Mouse (Mus musculus): ENCODE measurements around the gene Pld5. TPM values are rescaled to one million over a fixed set of nuclear protein-coding genes. Genes with fewer than 3 reads are reported as not detected.

Pld5 gene
- 1 to 10 TPM; 7.3 to 7.4 TPM for total RNA-seq (2021)
- long read RNA-seq, experiment 1, transcript Pld5-203 (10 exons, 1,861 nt), result major isoform, 10 of 16 reads
- long read RNA-seq, experiment 1, partial matches to known transcripts, result 1 of 16 reads
- long read RNA-seq, experiment 1, other reads (novel, unspliced or antisense), result 3 of 16 reads
- long read RNA-seq, experiment 2, transcript Pld5-203 (10 exons, 1,861 nt), result major isoform, 6 of 12 reads
- long read RNA-seq, experiment 2, partial matches to known transcripts, result 0 of 12 reads
- long read RNA-seq, experiment 2, other reads (novel, unspliced or antisense), result 5 of 12 reads

GRCm38 (mm10) chr1:176274667-176275610, at the start of gene Pld5:
Gene Pld5 (minus strand): TSS chr1:176275312.
- DNase-seq, result peak; percentile 26

DNA sequence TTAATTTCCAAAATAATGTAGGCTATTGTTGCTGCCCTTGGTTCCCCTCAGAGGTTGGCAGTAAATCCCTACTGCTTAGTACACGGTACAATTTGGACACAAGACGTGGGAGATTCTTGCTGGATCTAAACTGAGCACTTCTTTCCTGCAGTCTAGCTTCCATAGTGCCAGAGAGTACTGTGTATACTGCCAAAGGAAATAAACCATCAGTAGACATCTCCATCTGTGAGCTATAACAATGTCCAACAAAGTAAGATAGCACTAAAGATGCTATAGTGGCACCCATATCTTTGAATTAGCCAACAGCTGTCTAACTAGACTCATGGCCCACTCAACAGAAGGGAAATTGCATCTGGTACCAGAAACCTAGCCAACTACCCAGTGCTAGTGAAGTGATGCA, 40.0 kb upstream of the Pld5 start:
- no peak for DNase-seq

GRCm38 (mm10) chr1:176310174-176310573, 35.1 kb upstream of the Pld5 start:
- DNase-seq, result no peak

GRCm38 (mm10) chr1:176289396-176289795, 14.3 kb upstream of the Pld5 start:
- DNase-seq, result no peak

DNA sequence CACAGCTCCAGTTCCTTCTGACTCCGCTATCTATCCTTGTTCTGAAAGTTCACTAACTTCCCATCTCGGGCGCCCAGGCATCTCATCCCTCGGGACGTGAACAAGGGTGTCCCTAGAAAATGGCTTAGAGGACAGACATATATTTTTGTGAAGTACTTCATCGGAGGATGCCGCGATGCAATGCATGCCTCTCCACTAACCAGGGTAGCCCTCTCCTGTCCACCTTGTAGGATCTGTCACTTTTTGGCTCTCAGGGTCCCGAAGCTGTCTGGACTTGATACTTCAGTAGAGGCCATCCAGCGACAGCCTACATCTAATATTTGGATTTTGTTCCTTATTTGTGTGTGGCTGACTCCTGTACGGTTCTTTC, 484 bp upstream of the Pld5 start:
- DNase-seq, result no peak

DNA sequence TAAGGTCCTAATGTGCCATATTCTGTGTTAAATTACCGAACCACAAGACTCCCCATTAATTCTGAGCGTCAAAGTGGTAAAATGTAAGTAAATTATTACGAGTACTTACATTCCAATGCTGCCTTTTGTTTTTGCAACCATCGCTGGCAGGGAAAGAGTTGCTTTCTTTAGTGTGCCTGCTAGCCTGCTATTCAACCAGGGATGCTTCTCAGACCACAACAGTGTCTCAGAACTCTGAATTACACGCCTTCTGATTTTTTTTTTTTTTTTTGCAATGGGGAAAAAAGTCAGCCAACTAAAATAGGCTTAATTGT, 26.4 kb downstream of the Pld5 start:
- no peak for DNase-seq

DNA sequence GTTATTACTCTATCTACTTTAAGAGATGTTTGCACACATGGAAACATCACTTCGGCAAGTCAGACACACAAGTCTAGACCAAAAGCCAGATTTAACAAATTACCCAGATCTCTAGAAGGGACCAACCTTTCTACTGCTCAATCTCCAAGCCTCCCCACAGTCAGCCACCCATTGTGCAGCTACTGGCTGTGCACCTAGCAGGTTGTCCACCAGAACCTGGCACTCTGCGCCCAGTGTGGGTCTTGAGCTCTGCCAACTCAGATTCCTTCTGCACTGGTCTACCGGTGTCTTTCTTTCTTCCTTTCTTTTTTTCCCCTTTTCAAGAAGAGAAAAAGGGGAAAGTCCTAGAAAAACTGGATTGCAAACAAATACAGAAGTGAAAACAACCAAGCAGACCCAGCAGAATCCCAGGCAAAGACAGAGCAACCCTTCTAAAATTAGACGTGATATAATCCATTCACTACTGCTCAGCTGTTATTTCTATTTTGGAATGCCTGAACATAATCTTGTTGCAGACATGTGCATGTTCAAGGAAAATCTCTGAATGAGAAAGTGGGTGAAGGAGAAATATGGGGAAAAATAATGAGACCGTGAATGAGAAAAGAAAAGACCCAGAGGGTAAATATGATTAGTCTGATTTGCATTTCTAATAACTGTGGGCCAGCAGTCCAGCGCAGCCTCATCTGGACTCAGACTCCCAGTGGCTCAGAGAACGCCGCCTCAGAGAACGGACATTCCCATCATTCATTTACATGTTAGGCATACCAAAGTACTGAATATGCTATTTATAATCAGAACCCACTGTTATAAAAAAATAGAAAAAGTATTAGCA, 27.0 kb downstream of the Pld5 start:
- no peak for DNase-seq

GRCm38 (mm10) chr1:176239199-176239598, 35.9 kb downstream of the Pld5 start:
- no peak for DNase-seq

DNA sequence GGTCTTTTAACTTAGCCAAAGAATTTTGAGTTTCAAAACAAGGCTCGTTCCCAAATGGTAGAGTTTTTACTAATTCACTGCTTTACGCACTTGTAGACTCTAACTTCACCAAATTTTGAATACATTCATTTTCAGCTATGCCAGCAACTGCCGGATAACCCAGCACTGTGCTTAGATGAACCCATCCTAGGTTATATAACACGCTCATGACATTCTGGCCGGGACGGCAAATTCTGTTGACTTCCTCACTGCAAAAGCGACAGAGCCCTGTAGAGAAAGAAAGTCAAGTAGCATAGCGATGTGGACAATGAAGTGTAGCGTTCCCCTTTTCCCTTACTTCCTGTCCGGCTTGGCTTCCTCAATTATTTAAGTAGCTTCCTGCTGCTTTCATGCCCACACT, 51.3 kb downstream of the Pld5 start:
- no peak for DNase-seq

DNA sequence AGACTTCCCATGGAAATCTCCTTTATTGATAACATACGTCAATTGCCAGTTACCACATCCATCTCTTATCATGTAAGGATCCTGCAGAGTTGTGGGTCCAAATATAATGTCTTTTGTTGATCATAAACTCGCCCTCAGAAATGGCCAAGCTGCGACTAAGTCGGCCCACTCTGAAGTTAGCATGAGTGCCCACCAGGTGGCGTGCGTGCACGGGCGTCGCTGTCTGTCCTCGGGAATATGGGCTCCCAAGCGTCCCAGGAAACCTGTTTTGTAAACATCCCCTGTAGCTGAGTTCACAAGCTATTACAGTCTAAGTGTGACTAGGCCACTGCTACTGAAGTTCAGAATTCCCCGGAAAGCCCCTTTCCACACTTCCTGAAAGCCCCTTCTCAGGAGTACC, 51.9 kb downstream of the Pld5 start:
- DNase-seq, result peak; percentile 83

- no peak for DNase-seq
Observed at GRCm38 (mm10) chr1:176218217-176218616, 56.9 kb downstream of the Pld5 start.

DNA sequence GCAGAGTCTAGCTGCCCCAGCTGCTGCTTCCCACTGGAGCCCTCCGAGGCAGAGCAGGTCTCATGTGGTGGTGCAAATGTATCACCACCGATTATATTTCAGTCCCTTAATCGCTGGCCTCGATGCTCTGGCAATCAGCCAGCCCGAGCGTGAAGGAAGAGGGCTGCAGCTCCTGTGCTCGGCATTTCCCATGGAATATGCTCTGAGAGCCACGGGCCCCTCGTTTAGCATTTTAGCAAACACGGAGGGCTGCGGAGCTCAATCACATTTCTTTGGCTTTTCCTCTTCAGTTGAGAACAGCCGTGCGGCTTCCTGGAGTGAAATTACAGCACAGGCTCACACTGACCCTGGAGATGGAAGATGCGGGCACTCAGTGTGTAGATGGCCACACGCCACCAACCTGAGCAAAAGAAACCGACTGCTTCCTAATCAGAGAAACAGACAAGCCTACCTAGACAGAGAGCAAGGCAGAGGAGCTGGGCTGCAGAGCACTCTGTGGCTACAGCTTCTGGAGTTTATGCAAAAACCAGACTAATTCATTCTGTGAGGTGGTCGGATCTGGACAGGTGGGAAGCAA, 61.4 kb downstream of the Pld5 start:
- peak; percentile 41 for DNase-seq

DNA sequence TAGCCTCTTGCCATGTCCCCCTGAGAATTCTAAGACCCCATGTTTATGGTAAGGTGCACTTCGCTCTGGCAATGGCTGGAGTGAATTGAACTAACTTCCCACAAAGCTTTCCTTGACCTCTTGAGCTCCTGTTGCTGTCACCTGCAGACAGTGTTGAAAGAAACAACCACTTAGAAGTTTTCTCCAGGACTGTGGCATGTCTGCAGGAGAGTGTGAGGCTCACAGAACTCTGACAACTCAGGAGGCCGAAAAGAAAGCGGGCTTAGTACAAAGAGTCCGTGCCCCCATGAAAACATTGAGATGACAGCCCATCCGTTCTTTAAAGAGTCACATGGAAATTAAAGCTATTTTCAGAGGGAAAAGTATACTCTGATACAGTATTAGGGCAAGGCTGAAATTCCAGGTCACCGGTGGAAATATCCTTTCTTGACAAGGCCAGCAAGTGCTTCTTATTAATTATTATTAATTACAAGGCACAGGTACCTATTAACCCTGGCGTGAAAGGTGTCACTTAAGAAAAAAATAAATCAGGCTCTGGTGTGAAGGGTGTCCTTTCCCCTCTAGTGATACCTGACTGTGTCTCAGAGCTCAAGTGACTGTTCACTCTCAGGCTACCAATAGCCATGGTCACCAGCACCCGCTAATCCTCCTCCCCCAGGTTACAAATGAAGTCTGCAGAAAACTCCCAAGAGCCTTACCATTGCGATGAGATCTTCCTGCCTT, 62.0 kb downstream of the Pld5 start:
- DNase-seq, result no peak

DNA sequence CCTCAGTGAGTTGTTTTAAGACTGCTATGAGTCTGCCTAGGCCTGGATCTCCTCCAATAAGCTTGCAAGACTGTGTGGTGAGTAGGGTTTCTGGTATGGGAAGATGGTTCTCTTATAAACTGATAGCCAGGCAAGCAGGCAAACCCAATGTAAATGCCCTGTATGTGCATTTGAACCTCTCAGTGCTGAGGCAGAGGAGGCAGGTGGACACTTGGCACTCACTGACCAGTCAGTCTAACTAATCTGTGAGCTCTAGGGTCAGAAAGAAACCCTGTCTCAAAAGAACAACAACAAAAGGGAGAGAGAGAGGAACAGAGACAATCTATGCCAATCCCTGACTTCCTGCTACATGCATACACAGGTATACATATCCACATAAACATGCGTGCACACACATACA, 64.3 kb downstream of the Pld5 start:
- no peak for DNase-seq

GRCm38 (mm10) chr1:176208014-176208413, 67.1 kb downstream of the Pld5 start:
- no peak for DNase-seq

DNA sequence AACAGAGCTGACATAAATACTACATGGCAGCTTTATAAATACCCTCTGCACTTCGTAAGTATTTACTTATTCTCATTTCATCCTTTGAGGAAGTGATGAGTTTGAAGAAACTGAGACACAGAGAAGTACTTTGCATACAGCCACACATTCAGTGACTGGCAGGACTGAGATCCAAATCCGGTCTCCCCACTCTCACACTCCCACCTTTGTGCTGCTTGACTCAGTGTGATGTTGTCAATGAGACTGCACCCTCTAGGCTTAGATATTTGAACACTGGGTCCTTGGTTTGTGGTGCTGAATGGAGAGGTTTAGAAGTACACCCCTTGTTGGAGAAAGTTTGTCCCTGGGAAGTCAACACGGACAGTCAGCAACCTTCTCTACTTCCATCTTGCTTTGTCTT, 72.8 kb downstream of the Pld5 start:
- no peak for DNase-seq

DNA sequence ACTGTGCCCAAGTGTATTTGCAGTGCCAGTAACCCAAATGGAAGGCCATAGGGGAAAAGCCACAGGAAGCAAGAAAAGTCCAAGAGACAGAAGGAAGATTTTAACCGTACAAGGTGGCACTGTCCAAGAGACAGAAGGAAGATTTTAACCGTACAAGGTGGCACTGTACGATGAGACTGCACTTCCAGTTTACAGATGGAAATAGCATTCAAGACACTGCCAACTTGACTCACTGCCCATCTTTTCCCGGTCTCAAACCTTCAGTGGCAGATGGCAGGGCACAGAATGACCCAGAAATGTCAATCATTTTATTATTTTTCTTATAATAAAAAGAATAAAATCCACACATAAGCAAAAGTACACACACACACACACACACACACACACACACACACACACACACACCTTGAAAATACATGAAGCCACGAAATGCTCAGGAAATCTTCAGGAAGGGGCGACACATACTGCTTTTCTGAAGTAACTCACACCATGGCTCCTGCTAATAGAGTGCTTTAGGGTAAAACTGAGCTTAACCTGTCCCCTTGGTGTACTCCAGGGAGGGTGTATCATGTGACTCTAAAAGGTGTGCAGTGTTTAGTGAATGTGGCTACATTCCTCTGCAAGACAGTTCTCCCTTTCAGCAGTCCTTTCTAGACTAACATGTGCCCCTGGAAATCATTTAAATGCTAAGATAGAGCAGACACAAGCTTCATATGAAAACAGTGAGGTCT, 77.9 kb downstream of the Pld5 start:
- peak; percentile 17 for DNase-seq

DNA sequence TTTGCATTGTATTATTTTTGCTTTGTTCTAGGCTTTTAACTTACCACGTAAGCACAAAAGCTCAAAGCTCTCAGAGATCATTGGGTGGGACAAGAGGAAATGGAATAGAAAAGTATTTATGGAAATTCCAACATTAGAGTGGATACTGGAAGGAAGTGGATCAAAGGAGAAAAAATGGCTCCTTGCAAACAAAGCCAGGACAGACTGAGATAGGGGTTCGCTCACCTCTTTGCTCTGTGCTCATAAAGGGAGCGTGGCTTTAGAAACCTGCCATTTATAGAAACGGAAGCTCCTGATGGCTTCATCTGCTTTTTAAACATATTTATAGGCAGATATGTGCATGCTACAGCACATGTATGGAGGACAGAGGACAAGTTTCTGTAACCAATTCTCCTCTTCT, 78.8 kb downstream of the Pld5 start:
- no peak for DNase-seq

- DNase-seq, result no peak
Observed at GRCm38 (mm10) chr1:176194727-176195126, 80.4 kb downstream of the Pld5 start.

- no peak for DNase-seq
Observed at GRCm38 (mm10) chr1:176183991-176184390, 91.1 kb downstream of the Pld5 start.

DNA sequence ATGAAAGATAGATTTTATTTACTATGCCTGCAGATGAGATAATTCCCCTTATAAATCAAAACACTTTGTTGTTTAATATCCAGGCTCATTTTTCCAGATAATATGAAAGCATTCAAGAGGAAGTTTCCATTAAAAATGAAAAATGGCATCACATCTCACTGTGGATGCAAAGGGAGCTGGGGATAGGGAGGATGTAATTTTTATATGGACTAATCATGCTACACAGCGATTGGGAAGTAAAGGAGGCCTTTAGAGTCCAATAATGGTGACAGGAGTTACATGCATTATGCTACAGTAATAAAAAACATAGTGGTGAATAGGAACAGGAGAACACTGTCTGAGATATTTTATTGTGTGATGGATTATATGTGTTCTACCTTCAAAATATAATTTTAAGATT, 100.1 kb downstream of the Pld5 start:
- no peak for DNase-seq

Measured in gastrocnemius, postnatal 10 days (tissue).